Mouse (Mus musculus) olfactory bulb, adult 2 months (tissue): Measurements from ENCODE around the gene Frmd5.

ENCODE experiments used
- CTCF ChIP-seq: fragments of 200-500 bp; IDR thresholded peaks from 2 replicates; pipeline ENCODE4 v1.5.1; 2012; ENCODE audit warnings: low read depth, mild to moderate bottlenecking, low read length, moderate library complexity; ENCODE audit not compliant: insufficient read depth
- POLR2A ChIP-seq: fragments of 200-500 bp; IDR thresholded peaks from 2 replicates; pipeline ENCODE4 v1.6.1; 2012; ENCODE audit warnings: mild to moderate bottlenecking, low read depth, low read length, moderate library complexity; ENCODE audit not compliant: insufficient read depth

DNA sequence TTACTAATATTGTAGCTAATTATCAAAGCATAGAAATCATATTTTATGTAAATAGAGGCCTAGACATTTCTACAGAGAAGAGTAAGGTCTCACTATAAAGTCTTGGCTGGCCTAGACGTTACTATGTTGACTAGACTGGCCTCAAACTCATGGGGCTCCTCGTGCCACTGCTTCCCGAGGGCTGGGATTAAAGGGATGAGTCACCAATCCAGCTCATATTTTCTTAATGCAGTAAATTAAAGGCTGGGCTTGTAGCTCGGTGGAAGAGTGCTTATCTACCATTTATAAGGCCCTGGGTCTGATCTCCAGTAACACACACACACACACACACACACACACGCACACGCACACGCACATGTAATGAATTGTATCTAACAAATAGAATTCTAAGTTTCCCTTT lies 205.3 kb downstream of the Frmd5 start:
- TF ChIP-seq CTCF (no peak), POLR2A (no peak)
